Mouse (Mus musculus) brain, embryonic 14.5 days (tissue): ENCODE results near the gene Csf3. TPM values are rescaled to one million over a fixed set of nuclear protein-coding genes. Genes with fewer than 3 reads are reported as not detected.
"Not testable (repeated sequence)": the region's sequence is repeated elsewhere in the genome, so short reads cannot be mapped to it uniquely, and the experiment has no call there.

Experiments used
- DNase-seq: peaks from one replicate; pipeline ENCODE4 v3.0.0-alpha.2; 2011; ENCODE audit warnings: low read depth
- CTCF ChIP-seq: fragments of 200-500 bp; IDR thresholded peaks from 2 replicates; pipeline ENCODE4 v1.5.1; 2012; ENCODE audit warnings: inconsistent platforms, mild to moderate bottlenecking, moderate library complexity, borderline replicate concordance; ENCODE audit not compliant: insufficient read depth, insufficient read length; ENCODE audit errors: extremely low read depth
- POLR2A ChIP-seq: fragments of 200-500 bp; IDR thresholded peaks from 2 replicates; pipeline ENCODE4 v1.6.1; 2012; ENCODE audit warnings: mild to moderate bottlenecking, inconsistent platforms, borderline replicate concordance; ENCODE audit not compliant: poor library complexity, insufficient read depth, insufficient read length, severe bottlenecking; ENCODE audit errors: extremely low read depth
- polyA plus RNA-seq: library from polyadenylated mRNA; depleted of rRNA; stranded (reverse); fragments of >200 nt; gene quantifications from 2 replicates; pipeline ENCODE4 v1.2.3, GENCODE M21; 2012

Csf3 gene
- polyA plus RNA-seq, 1 experiment, result not detected

- DNase-seq, result no peak
- TF ChIP-seq CTCF (no peak), POLR2A (no peak)
Observed at GRCm38 (mm10) chr11:98713703-98714102, 12.6 kb downstream of the Csf3 start.

GRCm38 (mm10) chr11:98715946-98716345 is 14.9 kb downstream of the Csf3 start:
- no peak for DNase-seq
- TF ChIP-seq POLR2A (no peak), CTCF (no peak)

GRCm38 (mm10) chr11:98717904-98718303 is 16.8 kb downstream of the Csf3 start:
- TF ChIP-seq POLR2A, result no peak
- TF ChIP-seq CTCF, result peak; percentile 80
- peak; percentile 60 for DNase-seq

- TF ChIP-seq POLR2A (no peak), CTCF (no peak)
- no peak for DNase-seq
Observed at GRCm38 (mm10) chr11:98720756-98721155, 19.7 kb downstream of the Csf3 start.

- peak; percentile 31; the same call in 1 of the 2 replicates for TF ChIP-seq CTCF
- TF ChIP-seq POLR2A, result no peak
- DNase-seq, result peak; percentile 36
Observed at GRCm38 (mm10) chr11:98721458-98722226, 20.6 kb downstream of the Csf3 start.

GRCm38 (mm10) chr11:98723098-98723497 is 22.0 kb downstream of the Csf3 start:
- no peak for DNase-seq
- TF ChIP-seq CTCF (no peak), POLR2A (no peak)

GRCm38 (mm10) chr11:98725926-98726506 is 25.0 kb downstream of the Csf3 start:
- no peak for TF ChIP-seq POLR2A
- TF ChIP-seq CTCF, result no peak
- no peak for DNase-seq

GRCm38 (mm10) chr11:98729119-98729588 is 28.1 kb downstream of the Csf3 start, which contains the start of gene Med24:
Med24 (minus strand) TSS chr11:98729435.
- TF ChIP-seq CTCF, result no peak
- peak; percentile 30; the same call in 1 of the 2 replicates for TF ChIP-seq POLR2A
- DNase-seq, result peak; percentile 98

GRCm38 (mm10) chr11:98730727-98731126 is 29.7 kb downstream of the Csf3 start:
- no peak for DNase-seq
- TF ChIP-seq POLR2A (no peak), CTCF (no peak)

GRCm38 (mm10) chr11:98731134-98731533 is 30.1 kb downstream of the Csf3 start:
- no peak for TF ChIP-seq POLR2A
- TF ChIP-seq CTCF, result no peak
- DNase-seq, result peak; percentile 87

GRCm38 (mm10) chr11:98734020-98734419 is 33.0 kb downstream of the Csf3 start:
- no peak for DNase-seq
- TF ChIP-seq CTCF (peak; percentile 7; the same call in 1 of the 2 replicates), POLR2A (no peak)

- DNase-seq, result peak; percentile 27
Observed at GRCm38 (mm10) chr11:98735111-98735510, 34.0 kb downstream of the Csf3 start.

GRCm38 (mm10) chr11:98736176-98736575 is 35.1 kb downstream of the Csf3 start:
- no peak for TF ChIP-seq POLR2A

More at GRCm38 (mm10) chr11:98735111-98735510, 34.0 kb downstream of the Csf3 start:
- TF ChIP-seq POLR2A (no peak), CTCF (no peak)

GRCm38 (mm10) chr11:98737220-98737619 is 36.2 kb downstream of the Csf3 start:
- DNase-seq, result not testable (repeated sequence)

More at GRCm38 (mm10) chr11:98736176-98736575, 35.1 kb downstream of the Csf3 start:
- no peak for DNase-seq
